Comparison of ENCODE assay signal across 8 mouse cellular contexts in genomic region chr5:5380731-5381718, GRCm38 (mm10). TPM values are rescaled to one million over a fixed set of nuclear protein-coding genes. Genes with fewer than 3 reads are reported as not detected.
DNase-seq lines count a peak whose midpoint lies in the region; ATAC-seq lines count a peak whose summit lies in the region.

No protein-coding gene starts in this region.

- H3K4me2 ChIP-seq in kidney, embryonic 15.5 days: peak overlapping the region; percentile 90
- peak overlapping the region; percentile 71 for H3K4me2 ChIP-seq in embryonic facial prominence, embryonic 15.5 days (replicated peaks)
- H3K4me2 ChIP-seq in lung, embryonic 16.5 days (ENCODE audit: low read depth, low read length): peak overlapping the region; percentile 88
- H3K4me2 ChIP-seq in stomach, embryonic 14.5 days (replicated peaks; ENCODE audit: low read depth, low read length): peak overlapping the region; percentile 61

- peak overlapping the region; percentile 85; the same call in 1 of the 2 replicates for H3K27ac ChIP-seq in kidney, embryonic 15.5 days
- peak overlapping the region; percentile 92 for H3K27ac ChIP-seq in embryonic facial prominence, embryonic 15.5 days (replicated peaks)
- peak overlapping the region; percentile 93 for H3K27ac ChIP-seq in lung, embryonic 16.5 days (ENCODE audit: low read length)
- H3K27ac ChIP-seq in stomach, embryonic 14.5 days (ENCODE audit: low read length): no peak overlapping the region; the same call in 1 of the 2 replicates

- peak overlapping the region; percentile 79 for H3K4me3 ChIP-seq in kidney, embryonic 15.5 days (replicated peaks)
- H3K4me3 ChIP-seq in embryonic facial prominence, embryonic 15.5 days (replicated peaks): peak overlapping the region; percentile 79
- peak overlapping the region; percentile 73 for H3K4me3 ChIP-seq in lung, embryonic 16.5 days (ENCODE audit: low read length)
- peak overlapping the region; percentile 67 for H3K4me3 ChIP-seq in stomach, embryonic 14.5 days (ENCODE audit: low read depth, low read length)

- no peak for ATAC-seq in kidney, embryonic 15.5 days (replicated peaks; ENCODE audit: low FRiP score)
- ATAC-seq in embryonic facial prominence, embryonic 15.5 days (ENCODE audit: insufficient number of reproducible peaks, low FRiP score, low TSS enrichment, low read depth): no peak
- ATAC-seq in hematopoietic stem cell, adult 5-6 weeks (replicated peaks in 1 of 2; ENCODE audit: insufficient read depth in 1 of 2, low FRiP score in 2 of 2, low TSS enrichment in 1 of 2, low read depth in 1 of 2, poor library complexity in 2 of 2, severe bottlenecking in 2 of 2): peak; percentile 26 to 37; a peak in 2 of 4 replicates
- peak; percentile 41; the same call in 1 of the 2 replicates for ATAC-seq in lung, embryonic 16.5 days (ENCODE audit: low read depth)
- ATAC-seq in stomach, embryonic 14.5 days (ENCODE audit: insufficient number of reproducible peaks, insufficient read depth, low FRiP score, low read depth): 0 out of 2 replicates have a peak, but pooled peaks have one; percentile 1

- H3K4me1 ChIP-seq in kidney, embryonic 15.5 days: peaks cover 19% of the 10 kb centered on the region
- peaks cover 16% of the 10 kb centered on the region; the same call in 1 of the 2 replicates for H3K4me1 ChIP-seq in embryonic facial prominence, embryonic 15.5 days
- peaks cover 7% of the 10 kb centered on the region for H3K4me1 ChIP-seq in lung, embryonic 16.5 days (replicated peaks; ENCODE audit: control insufficient read depth, insufficient read depth, low read length)
- H3K4me1 ChIP-seq in stomach, embryonic 14.5 days (ENCODE audit: control insufficient read depth, insufficient read depth, low read length): peaks cover 11% of the 10 kb centered on the region; the same call in 1 of the 2 replicates

- H3K36me3 ChIP-seq in kidney, embryonic 15.5 days: no peaks in the 10 kb centered on the region
- no peaks in the 10 kb centered on the region for H3K36me3 ChIP-seq in embryonic facial prominence, embryonic 15.5 days
- H3K36me3 ChIP-seq in lung, embryonic 16.5 days (ENCODE audit: control insufficient read depth, insufficient read depth, low read length): no peaks in the 10 kb centered on the region
- no peaks in the 10 kb centered on the region for H3K36me3 ChIP-seq in stomach, embryonic 14.5 days (ENCODE audit: control insufficient read depth, insufficient read depth, low read length)

- H3K9ac ChIP-seq in kidney, embryonic 15.5 days: peak overlapping the region; percentile 84
- peak overlapping the region; percentile 88 for H3K9ac ChIP-seq in embryonic facial prominence, embryonic 15.5 days
- H3K9ac ChIP-seq in lung, embryonic 16.5 days (ENCODE audit: low read length): peak overlapping the region; percentile 94
- H3K9ac ChIP-seq in stomach, embryonic 14.5 days (replicated peaks; ENCODE audit: low read depth, low read length): peak overlapping the region; percentile 92

- H3K9me3 ChIP-seq in kidney, embryonic 15.5 days (replicated peaks): no peaks in the 10 kb centered on the region
- H3K9me3 ChIP-seq in embryonic facial prominence, embryonic 15.5 days (replicated peaks): no peaks in the 10 kb centered on the region
- no peaks in the 10 kb centered on the region for H3K9me3 ChIP-seq in lung, embryonic 16.5 days (ENCODE audit: control insufficient read depth, low read length)
- no peaks in the 10 kb centered on the region for H3K9me3 ChIP-seq in stomach, embryonic 14.5 days (ENCODE audit: control insufficient read depth, low read depth, low read length)

- no peak for DNase-seq in kidney, adult 8-10 months
- DNase-seq in right cerebral cortex, postnatal 4 days: no peak
- no peak for DNase-seq in thymus, postnatal 4 days

- no peaks in the 10 kb centered on the region for H3K27me3 ChIP-seq in kidney, embryonic 15.5 days
- H3K27me3 ChIP-seq in embryonic facial prominence, embryonic 15.5 days: no peaks in the 10 kb centered on the region
- H3K27me3 ChIP-seq in lung, embryonic 16.5 days (ENCODE audit: control insufficient read depth, insufficient read depth, low read depth, low read length): no peaks in the 10 kb centered on the region
- H3K27me3 ChIP-seq in stomach, embryonic 14.5 days (ENCODE audit: control insufficient read depth, insufficient read depth, low read length): no peaks in the 10 kb centered on the region

- WGBS in kidney, embryonic 15.5 days: 4% methylated on average over 23 of the region's 23 CpGs
- WGBS in embryonic facial prominence, embryonic 15.5 days: 3% methylated on average over 23 of the region's 23 CpGs
- 2% methylated on average over 23 of the region's 23 CpGs for WGBS in lung, embryonic 16.5 days
- WGBS in stomach, embryonic 14.5 days: 4% methylated on average over 23 of the region's 23 CpGs

RNA-seq across cellular contexts. Expression of gene Cdk14, which starts 39.1 kb away (rescaled TPM):
- 12.2 and 13.8 TPM in 2 replicates for polyA plus RNA-seq in kidney, embryonic 15.5 days (2015; fragmentation: Nextera tagmentation; extraction: Ambion mirVana)
- 24.5 and 26.2 TPM in 2 replicates for polyA plus RNA-seq in embryonic facial prominence, embryonic 15.5 days (2015; fragmentation: Nextera tagmentation; extraction: Ambion mirVana)
- 4.5 and 14.8 TPM in 2 replicates for total RNA-seq in hematopoietic stem cell, adult 5-6 weeks (2017)
- polyA plus RNA-seq in lung, embryonic 16.5 days (2015; fragmentation: Nextera tagmentation; extraction: Ambion mirVana): 28.6 and 29.1 TPM in 2 replicates
- polyA plus RNA-seq in stomach, embryonic 14.5 days (2014; fragmentation: Nextera tagmentation; extraction: Ambion mirVana): 27.4 and 28.3 TPM in 2 replicates

Comparison
In these comparisons a context has a peak if more than half of its experiments do, and no peak if none do; other contexts are left out.
1. ATAC-seq: peak in hematopoietic stem cell, adult 5-6 weeks (2 of 2), lung, embryonic 16.5 days (single experiment) and stomach, embryonic 14.5 days (single experiment); none in kidney, embryonic 15.5 days (single experiment) and embryonic facial prominence, embryonic 15.5 days (single experiment).
2. Peak in every context shown above with its lines, with median percentiles within 50 percentile points of each other: H3K4me2 ChIP-seq, H3K4me3 ChIP-seq and H3K9ac ChIP-seq.